In the genomic region with DNA sequence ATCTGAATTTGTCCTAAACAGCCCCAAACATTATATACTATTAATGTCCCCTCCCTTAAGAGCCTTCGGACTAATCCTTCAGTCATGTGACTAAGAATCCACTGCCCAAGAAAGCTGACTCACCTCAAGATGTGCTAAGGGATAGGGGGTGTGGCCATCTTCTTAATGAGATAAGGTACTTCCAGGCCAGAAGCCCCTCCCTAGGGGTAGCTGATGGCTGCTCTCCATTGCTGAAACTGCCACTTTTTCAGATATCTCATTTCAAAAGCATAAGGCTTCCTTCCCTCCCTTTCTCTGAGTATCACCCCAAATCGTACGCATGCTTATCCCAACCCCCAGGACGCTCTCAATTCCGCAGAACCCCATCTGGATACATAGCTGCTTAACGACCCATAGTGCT, we compare ENCODE assay signal across 10 mouse cellular contexts. TPM values are rescaled to one million over a fixed set of nuclear protein-coding genes. Genes with fewer than 3 reads are reported as not detected.
DNase-seq lines count a peak whose midpoint lies in the region; ATAC-seq and TF ChIP-seq lines count a peak whose summit lies in the region.
"Had no signal": no experiment of that assay in that cellular context is flagged by ENCODE, and none has a peak within 500 bp of the region (broad histone marks: within the 10 kb centered on the region; RNA-seq: fewer than 3 reads in every experiment).

No protein-coding gene starts in this region.

- in situ Hi-C loops in ES-E14 (cut with MboI; ENCODE audit: low sequenced_read_pairs in 2 of 2, unreplicated experiment in 2 of 2): no loop called here

- H3K27me3 ChIP-seq in heart, embryonic 12.5 days (replicated peaks): no peaks in the 10 kb centered on the region
- no peaks in the 10 kb centered on the region for H3K27me3 ChIP-seq in liver, embryonic 15.5 days

- H3K4me1 ChIP-seq in heart, embryonic 12.5 days (replicated peaks): peaks cover 19% of the 10 kb centered on the region
- H3K4me1 ChIP-seq in ES-E14 (ENCODE audit: control insufficient read depth in 2 of 2, insufficient read depth in 2 of 2, low read length in 2 of 2, poor library complexity in 1 of 2): peaks cover 0 to 5% of the 10 kb centered on the region in 2 experiments; a peak in 2 of 4 replicates
- H3K4me1 ChIP-seq in liver, embryonic 15.5 days (replicated peaks): peaks cover 53% of the 10 kb centered on the region

- peak; percentile 76 for ATAC-seq in heart, embryonic 12.5 days (ENCODE audit: insufficient number of reproducible peaks, low FRiP score)
- ATAC-seq in granulocyte monocyte progenitor cell, adult 5-6 weeks (replicated peaks; ENCODE audit: poor library complexity, severe bottlenecking): peak; percentile 26
- ATAC-seq in liver, embryonic 15.5 days (ENCODE audit: insufficient read depth): peak; percentile 76

- no peak for DNase-seq in heart, adult 9 months (ENCODE audit: low spot score in 2 of 2)
- no peak for DNase-seq in ES-E14 (ENCODE audit: low read depth, low spot score)
- no peak for DNase-seq in right cerebral cortex, adult 2 months (ENCODE audit: low spot score in 2 of 2)
- no peak for DNase-seq in embryo, embryonic 11 days
- DNase-seq in kidney, adult 11 months: no peak
- DNase-seq: gastrocnemius, postnatal 25 days had no signal

- peaks cover 37% of the 10 kb centered on the region for H3K36me3 ChIP-seq in heart, embryonic 12.5 days
- H3K36me3 ChIP-seq in ES-E14 (ENCODE audit: control insufficient read depth, insufficient read depth, low read length, poor library complexity, severe bottlenecking): peaks cover 5% of the 10 kb centered on the region; the same call in 1 of the 2 replicates
- H3K36me3 ChIP-seq in liver, embryonic 15.5 days (replicated peaks): peaks cover 44% of the 10 kb centered on the region

- H3K4me2 ChIP-seq in heart, embryonic 12.5 days: peak overlapping the region; percentile 82
- H3K4me2 ChIP-seq in liver, embryonic 15.5 days: peak overlapping the region; percentile 93

- 71% methylated on average over 6 of the region's 6 CpGs for WGBS in heart, embryonic 12.5 days
- 11% methylated on average over 6 of the region's 6 CpGs for WGBS in liver, embryonic 15.5 days (ENCODE audit: insufficient replicate concordance)

- H3K9me3 ChIP-seq in heart, embryonic 12.5 days (replicated peaks): no peaks in the 10 kb centered on the region
- H3K9me3 ChIP-seq in ES-E14 (ENCODE audit: control insufficient read depth, insufficient read depth, low read depth, low read length): no peaks in the 10 kb centered on the region
- no peaks in the 10 kb centered on the region for H3K9me3 ChIP-seq in liver, embryonic 15.5 days (replicated peaks)

- H3K9ac ChIP-seq in heart, embryonic 12.5 days: peak overlapping the region; percentile 83; the same call in 1 of the 2 replicates
- H3K9ac ChIP-seq in ES-E14 (ENCODE audit: insufficient read depth, low read depth, low read length, poor library complexity, severe bottlenecking): no peak overlapping the region
- peak overlapping the region; percentile 99 for H3K9ac ChIP-seq in liver, embryonic 15.5 days

- H3K27ac ChIP-seq in heart, embryonic 12.5 days (ENCODE audit: poor library complexity, severe bottlenecking): peak overlapping the region; percentile 3; the same call in 1 of the 2 replicates
- H3K27ac ChIP-seq in ES-E14 (ENCODE audit: insufficient read depth, low read depth, low read length, poor library complexity, severe bottlenecking): no peak overlapping the region
- H3K27ac ChIP-seq in liver, embryonic 15.5 days (replicated peaks): peak overlapping the region; percentile 94
- H3K27ac ChIP-seq: macrophage had no signal

- H3K4me3 ChIP-seq in heart, embryonic 12.5 days: peak overlapping the region; percentile 74
- no peak overlapping the region for H3K4me3 ChIP-seq in ES-E14 (ENCODE audit: insufficient read depth in 1 of 2, low read depth in 1 of 2, low read length in 2 of 2, poor library complexity in 1 of 2, severe bottlenecking in 1 of 2)
- H3K4me3 ChIP-seq in liver, embryonic 15.5 days (replicated peaks): peak overlapping the region; percentile 94

TF ChIP-seq in ES-E14, 5 proteins besides CTCF, POLR2A, EP300 and RAD21:
- TF ChIP-seq MAFK (IDR thresholded peaks at IDR 0.05; ENCODE audit: insufficient read depth, low read depth, low read length): 0 out of 2 replicates have a peak, but pooled peaks have one; percentile 16
- no peak for TF ChIP-seq CHD2 (IDR thresholded peaks at IDR 0.05; ENCODE audit: low read depth, low read length)

RNA-seq across cellular contexts. Expression of gene Nucb1, which starts 1.6 kb away (rescaled TPM):
- polyA plus RNA-seq in heart, embryonic 12.5 days (2016; fragmentation: Nextera tagmentation; extraction: Ambion mirVana): 176 and 185 TPM in 2 replicates
- total RNA-seq in ES-E14 (2012; rRNA removed): 131 and 178 TPM in 2 replicates
- 184 and 207 TPM in 2 replicates for total RNA-seq in granulocyte monocyte progenitor cell, adult 5-6 weeks (2014; fragmentation: Nextera tagmentation)
- total RNA-seq in granulocyte monocyte progenitor cell, adult 5-6 weeks (2017): 316 and 398 TPM in 2 replicates
- 118 and 131 TPM in 2 replicates for polyA plus RNA-seq in liver, embryonic 15.5 days (2015; fragmentation: Nextera tagmentation; extraction: Ambion mirVana)

RNA-seq across cellular contexts. Expression of gene Ppp1r15a, which starts 17.5 kb away (rescaled TPM):
- polyA plus RNA-seq in heart, embryonic 12.5 days (2016; fragmentation: Nextera tagmentation; extraction: Ambion mirVana): 33.7 and 35.2 TPM in 2 replicates
- total RNA-seq in ES-E14 (2012; rRNA removed): 31.4 and 37.9 TPM in 2 replicates
- 8.3 and 22.1 TPM in 2 replicates for total RNA-seq in granulocyte monocyte progenitor cell, adult 5-6 weeks (2014; fragmentation: Nextera tagmentation)
- 51.1 and 54.9 TPM in 2 replicates for total RNA-seq in granulocyte monocyte progenitor cell, adult 5-6 weeks (2017)
- 280 and 325 TPM in 2 replicates for polyA plus RNA-seq in liver, embryonic 15.5 days (2015; fragmentation: Nextera tagmentation; extraction: Ambion mirVana)

RNA-seq across cellular contexts. Expression of gene Plekha4, which starts 17.6 kb away (rescaled TPM):
- polyA plus RNA-seq in heart, embryonic 12.5 days (2016; fragmentation: Nextera tagmentation; extraction: Ambion mirVana): 0.57 and 0.68 TPM in 2 replicates
- total RNA-seq in ES-E14 (2012; rRNA removed): 17.8 and 20.2 TPM in 2 replicates
- total RNA-seq in granulocyte monocyte progenitor cell, adult 5-6 weeks (2014; fragmentation: Nextera tagmentation): not detected in 2 replicates
- total RNA-seq in granulocyte monocyte progenitor cell, adult 5-6 weeks (2017): 0.26 TPM in 1 of 2 replicates, not detected in the other
- polyA plus RNA-seq in liver, embryonic 15.5 days (2015; fragmentation: Nextera tagmentation; extraction: Ambion mirVana): 0.66 and 0.75 TPM in 2 replicates

RNA-seq across cellular contexts. Expression of gene Dhdh, which starts 20.0 kb away (rescaled TPM):
- polyA plus RNA-seq in heart, embryonic 12.5 days (2016; fragmentation: Nextera tagmentation; extraction: Ambion mirVana): 4.2 and 4.3 TPM in 2 replicates
- total RNA-seq in ES-E14 (2012; rRNA removed): 3.6 and 5.3 TPM in 2 replicates
- total RNA-seq in granulocyte monocyte progenitor cell, adult 5-6 weeks (2014; fragmentation: Nextera tagmentation): 29.3 and 31.1 TPM in 2 replicates
- 18.4 and 20.2 TPM in 2 replicates for total RNA-seq in granulocyte monocyte progenitor cell, adult 5-6 weeks (2017)
- 2.4 and 2.5 TPM in 2 replicates for polyA plus RNA-seq in liver, embryonic 15.5 days (2015; fragmentation: Nextera tagmentation; extraction: Ambion mirVana)

RNA-seq across cellular contexts. Expression of gene Gm45808, which starts 21.9 kb away (rescaled TPM):
- not detected in 2 replicates for polyA plus RNA-seq in heart, embryonic 12.5 days (2016; fragmentation: Nextera tagmentation; extraction: Ambion mirVana)
- 0.71 TPM in 1 of 2 replicates, not detected in the other for total RNA-seq in ES-E14 (2012; rRNA removed)
- total RNA-seq in granulocyte monocyte progenitor cell, adult 5-6 weeks (2014; fragmentation: Nextera tagmentation): not detected in 2 replicates
- not detected in 2 replicates for total RNA-seq in granulocyte monocyte progenitor cell, adult 5-6 weeks (2017)
- polyA plus RNA-seq in liver, embryonic 15.5 days (2015; fragmentation: Nextera tagmentation; extraction: Ambion mirVana): not detected in 2 replicates
- polyA plus RNA-seq: macrophage had no signal

Comparison
In these comparisons a context has a peak if more than half of its experiments do, and no peak if none do; other contexts are left out.
1. ATAC-seq: peak in every context shown above with its lines; median percentile 76 in heart, embryonic 12.5 days; 76 in liver, embryonic 15.5 days; 26 in granulocyte monocyte progenitor cell, adult 5-6 weeks.
2. H3K4me3 ChIP-seq: peak in heart, embryonic 12.5 days (single experiment) and liver, embryonic 15.5 days (single experiment); none in ES-E14 (0 of 2).
3. RNA of gene Plekha4, which starts 17.6 kb away (total RNA-seq): 17.8 to 20.2 TPM in ES-E14; 0.26 TPM in granulocyte monocyte progenitor cell, adult 5-6 weeks; every median in the first group is over 10 times any median in the second.